Mouse (Mus musculus) forebrain, embryonic 16.5 days (tissue): Measurements from ENCODE around the gene Orc5. TPM values are rescaled to one million over a fixed set of nuclear protein-coding genes. Genes with fewer than 3 reads are reported as not detected.

Source experiments
- ATAC-seq: fragments of 200-750 bp; cut with Nextera tagmentation; 2 replicates; pipeline ENCODE4 v1.8.0; 2017; ENCODE audit warnings: mild to moderate bottlenecking, moderate library complexity
- H3K27ac ChIP-seq: fragments of 300-500 bp; sonication (generic); 2 replicates; pipeline ENCODE4 v1.5.1; 2014; ENCODE audit warnings: low read length, control low read depth
- H3K27me3 ChIP-seq: fragments of 300-500 bp; sonication (generic); replicated peaks from 2 replicates; pipeline ENCODE4 v1.6.1; 2014; ENCODE audit warnings: low read length; ENCODE audit not compliant: control insufficient read depth, insufficient read depth
- H3K36me3 ChIP-seq: fragments of 300-500 bp; sonication (generic); 2 replicates; pipeline ENCODE4 v1.6.1; 2014; ENCODE audit not compliant: control insufficient read depth, insufficient read depth
- H3K4me1 ChIP-seq: fragments of 300-500 bp; sonication (generic); replicated peaks from 2 replicates; pipeline ENCODE4 v1.6.1; 2014; ENCODE audit warnings: low read length; ENCODE audit not compliant: control insufficient read depth, insufficient read depth
- H3K4me2 ChIP-seq: fragments of 300-500 bp; sonication (generic); 2 replicates; pipeline ENCODE4 v1.6.1; 2014; ENCODE audit warnings: mild to moderate bottlenecking, low read length, control low read depth
- H3K4me3 ChIP-seq: fragments of 300-500 bp; sonication (generic); replicated peaks from 2 replicates; pipeline ENCODE4 v1.5.1; 2014; ENCODE audit warnings: mild to moderate bottlenecking, low read length, control low read depth
- H3K9ac ChIP-seq: fragments of 300-500 bp; sonication (generic); replicated peaks from 2 replicates; pipeline ENCODE4 v1.6.1; 2014; ENCODE audit warnings: low read depth, low read length, control low read depth
- H3K9me3 ChIP-seq: fragments of 300-500 bp; sonication (generic); 2 replicates; pipeline ENCODE4 v1.6.1; 2016; ENCODE audit warnings: low read length; ENCODE audit not compliant: control insufficient read depth
- WGBS: fragments of 180-500 bp; shearing (Covaris S2); extraction: QIAGEN DNeasy Blood & Tissue Kit; methylation state at CpG from one replicate; pipeline ENCODE4 v1.1.7; 2014; 5-methylcytosine and 5-hydroxymethylcytosine counted together
- polyA plus RNA-seq: library from polyadenylated mRNA; unstranded; fragments of >200 nt; fragmentation: Nextera tagmentation; extraction: Ambion mirVana; gene quantifications from 2 replicates; pipeline ENCODE4 v1.2.1, GENCODE M21; 2015

The Orc5 gene
- polyA plus RNA-seq, 1 experiment from 2014 or later: 39.9 TPM

DNA sequence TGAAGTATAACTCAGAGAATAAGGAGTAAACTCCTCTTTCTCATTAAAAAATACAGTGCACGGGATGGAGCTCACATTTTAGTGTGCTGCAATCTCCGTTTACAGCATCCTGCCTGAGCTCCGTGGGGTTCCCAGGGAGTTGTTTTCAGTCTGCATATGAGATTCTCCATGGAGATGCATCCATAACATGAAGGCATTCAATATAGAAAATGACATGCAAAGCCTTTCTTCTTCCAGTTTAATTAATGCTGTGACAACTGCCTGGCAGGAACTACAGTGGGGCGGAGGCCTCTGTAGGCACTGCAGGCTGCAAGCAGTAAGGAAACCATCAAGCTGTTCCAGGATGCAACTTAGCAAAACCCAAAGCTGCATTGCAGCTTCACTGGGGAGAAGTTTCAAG is 79.0 kb downstream of the Orc5 start:
- H3K9me3 ChIP-seq: no peaks in the 10 kb centered on the region
- H3K9ac ChIP-seq: no peak overlapping the region
- no peak overlapping the region for H3K27ac ChIP-seq
- H3K27me3 ChIP-seq: no peaks in the 10 kb centered on the region
- no peak overlapping the region for H3K4me3 ChIP-seq
- no peak overlapping the region for H3K4me2 ChIP-seq
- WGBS: 22% methylated on average over 4 of the region's 4 CpGs
- ATAC-seq: 0 out of 2 replicates have a peak, but pooled peaks have one; percentile 28
- peaks cover 3% of the 10 kb centered on the region; the same call in 1 of the 2 replicates for H3K4me1 ChIP-seq
- H3K36me3 ChIP-seq: no peaks in the 10 kb centered on the region

DNA sequence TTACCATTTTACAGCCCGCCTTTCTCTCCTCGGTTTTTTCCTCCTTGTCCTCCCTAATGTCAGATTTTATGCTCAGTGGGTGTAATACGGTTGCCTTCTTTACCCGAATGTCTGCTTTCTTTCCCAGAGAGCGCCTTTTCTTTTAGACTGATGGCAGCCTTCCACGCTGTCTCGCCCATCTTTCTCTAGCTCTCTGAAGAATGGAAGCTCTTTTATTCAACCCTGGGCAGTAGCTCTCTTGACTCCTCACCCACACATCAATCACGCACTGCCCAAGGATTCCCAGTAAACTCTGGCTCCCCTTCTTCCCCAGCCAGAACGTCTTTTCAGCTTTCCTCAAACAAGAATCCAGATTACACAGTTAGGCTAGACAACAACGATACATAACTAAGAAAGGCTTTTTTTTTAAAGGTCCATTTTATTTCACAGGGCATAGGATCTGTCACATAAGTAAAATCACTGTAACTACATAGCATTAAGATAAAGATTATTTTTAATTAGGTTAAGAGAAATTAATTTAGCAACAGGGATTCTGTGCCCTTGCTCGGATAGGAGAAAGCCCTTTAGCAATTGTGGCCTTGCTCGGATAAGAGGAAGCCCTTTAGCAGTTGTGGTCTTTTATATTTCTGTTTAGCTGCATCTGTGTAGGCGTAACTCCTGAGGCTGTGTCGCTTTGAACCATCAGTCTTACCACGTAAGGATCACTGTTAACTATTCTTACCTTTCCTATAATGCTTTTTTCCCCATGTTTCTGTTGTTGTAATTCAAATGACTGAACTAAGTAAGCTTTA is 97.2 kb downstream of the Orc5 start:
- Histone ChIP-seq H3K9me3 (no peaks in the 10 kb centered on the region), H3K9ac (no peak overlapping the region), H3K4me3 (no peak overlapping the region), H3K4me1 (no peaks in the 10 kb centered on the region), H3K27ac (no peak overlapping the region), H3K36me3 (no peaks in the 10 kb centered on the region), H3K27me3 (no peaks in the 10 kb centered on the region), H3K4me2 (no peak overlapping the region)
- no peak for ATAC-seq
- 54% methylated on average over 15 of the region's 15 CpGs for WGBS

GRCm38 (mm10) chr5:22452452-22452851 is 97.8 kb downstream of the Orc5 start:
- ATAC-seq: no peak
- H3K27me3 ChIP-seq: no peaks in the 10 kb centered on the region
- H3K27ac ChIP-seq: no peak overlapping the region
- H3K4me1 ChIP-seq: no peaks in the 10 kb centered on the region
- H3K36me3 ChIP-seq: no peaks in the 10 kb centered on the region
- no peak overlapping the region for H3K4me2 ChIP-seq
- 87% methylated on average over 9 of the region's 9 CpGs for WGBS
- no peaks in the 10 kb centered on the region for H3K9me3 ChIP-seq
- no peak overlapping the region for H3K4me3 ChIP-seq
- no peak overlapping the region for H3K9ac ChIP-seq

GRCm38 (mm10) chr5:22451764-22452163 is 98.5 kb downstream of the Orc5 start:
- Histone ChIP-seq H3K4me2 (no peak overlapping the region), H3K9ac (no peak overlapping the region), H3K9me3 (no peaks in the 10 kb centered on the region), H3K36me3 (no peaks in the 10 kb centered on the region), H3K4me1 (no peaks in the 10 kb centered on the region), H3K27me3 (no peaks in the 10 kb centered on the region), H3K27ac (no peak overlapping the region), H3K4me3 (no peak overlapping the region)
- 68% methylated on average over 3 of the region's 3 CpGs for WGBS
- ATAC-seq: no peak

GRCm38 (mm10) chr5:22449492-22449891 is 100.7 kb downstream of the Orc5 start:
- Histone ChIP-seq H3K36me3 (no peaks in the 10 kb centered on the region), H3K27ac (no peak overlapping the region), H3K4me2 (no peak overlapping the region), H3K9ac (no peak overlapping the region), H3K4me1 (no peaks in the 10 kb centered on the region), H3K9me3 (no peaks in the 10 kb centered on the region), H3K27me3 (no peaks in the 10 kb centered on the region), H3K4me3 (no peak overlapping the region)
- no peak for ATAC-seq
- 77% methylated on average over 3 of the region's 3 CpGs for WGBS

Other genes with a start within 250 kb of the Orc5 start
- gene Reln, start 205.7 kb downstream of the Orc5 start, polyA plus RNA-seq: 58.3 and 63.3 TPM in 2 replicates
- gene Lhfpl3, start 195.6 kb upstream of the Orc5 start, polyA plus RNA-seq: 11.1 and 14.7 TPM in 2 replicates